Mouse (Mus musculus): ENCODE measurements at regions not wholly inside any gene's neighbourhood (a gene's known extent, or its start where the extent isn't known, plus 50 kb on each side); places are given as distances from the start of the nearest gene placed in this dataset.

- TF ChIP-seq CTCF (IDR thresholded peaks at IDR 0.05; ENCODE audit: borderline replicate concordance, insufficient read depth, low read depth, low read length) (no peak), POLR2A (IDR thresholded peaks at IDR 0.05; ENCODE audit: borderline replicate concordance, insufficient read depth, low read length) (no peak)
Observed at GRCm38 (mm10) chr10:15807271-15807670, 1089.3 kb upstream of the Gje1 start.
